Mouse (Mus musculus) testis, postnatal 10 days (tissue): ENCODE data around the gene Rgp1.
"Not testable (repeated sequence)": the region's sequence is repeated elsewhere in the genome, so short reads cannot be mapped to it uniquely, and the experiment has no call there.

Experiments used
- DNase-seq: peaks from one replicate; pipeline ENCODE4 v3.0.0; 2021; ENCODE audit warnings: low spot score

Rgp1 gene

GRCm38 (mm10) chr4:43593453-43593852 lies 14.9 kb downstream of the Rgp1 start:
- no peak for DNase-seq

- DNase-seq = not testable (repeated sequence)
Observed at GRCm38 (mm10) chr4:43596597-43596996, 18.1 kb downstream of the Rgp1 start.

GRCm38 (mm10) chr4:43598200-43598599 lies 19.7 kb downstream of the Rgp1 start:
- DNase-seq = no peak

GRCm38 (mm10) chr4:43598650-43599380 lies 20.3 kb downstream of the Rgp1 start:
- DNase-seq = no peak

GRCm38 (mm10) chr4:43600195-43600934 lies 21.9 kb downstream of the Rgp1 start:
- no peak for DNase-seq

- no peak for DNase-seq
Observed at GRCm38 (mm10) chr4:43604099-43604498, 25.6 kb downstream of the Rgp1 start.

GRCm38 (mm10) chr4:43604751-43605685 lies 26.5 kb downstream of the Rgp1 start:
- no peak for DNase-seq

GRCm38 (mm10) chr4:43612534-43612933 lies 34.0 kb downstream of the Rgp1 start:
- no peak for DNase-seq

GRCm38 (mm10) chr4:43613060-43613730 lies 34.7 kb downstream of the Rgp1 start:
- no peak for DNase-seq

GRCm38 (mm10) chr4:43620146-43620778 lies 41.7 kb downstream of the Rgp1 start:
- peak; percentile 36 for DNase-seq

GRCm38 (mm10) chr4:43629106-43629817 lies 50.7 kb downstream of the Rgp1 start:
- DNase-seq = peak; percentile 33

GRCm38 (mm10) chr4:43630030-43630581 lies 51.6 kb downstream of the Rgp1 start:
- peak; percentile 75 for DNase-seq

- DNase-seq = peak; percentile 35
Observed at GRCm38 (mm10) chr4:43630671-43631045, 52.1 kb downstream of the Rgp1 start.

GRCm38 (mm10) chr4:43631046-43631955 lies 52.8 kb downstream of the Rgp1 start, which contains the start of gene Npr2:
TSS of gene Npr2 (plus strand) at chr4:43631935.
- peak; percentile 71 for DNase-seq

GRCm38 (mm10) chr4:43631956-43632920 lies 53.7 kb downstream of the Rgp1 start:
- peak; percentile 50 for DNase-seq

GRCm38 (mm10) chr4:43633296-43633695 lies 54.8 kb downstream of the Rgp1 start:
- peak; percentile 43 for DNase-seq

GRCm38 (mm10) chr4:43633736-43634135 lies 55.2 kb downstream of the Rgp1 start:
- peak; percentile 31 for DNase-seq
